Mouse (Mus musculus): ENCODE measurements at regions not wholly inside any gene's neighbourhood (a gene's known extent, or its start where the extent isn't known, plus 50 kb on each side); places are given as distances from the start of the nearest gene placed in this dataset.

GRCm38 (mm10) chr11:19747973-19748559, 176.1 kb upstream of the Spred2 start:
- no peak for TF ChIP-seq POU5F1 (IDR thresholded peaks at IDR 0.05; ENCODE audit: borderline replicate concordance, low read length)
- no peak for TF ChIP-seq CTCF (conservative IDR thresholded peaks at IDR 0.05; ENCODE audit: low read length)
- no peak for TF ChIP-seq NANOG (IDR thresholded peaks at IDR 0.05; ENCODE audit: borderline replicate concordance, low read length)

All from E14TG2a.4 (cell line).